Mouse (Mus musculus): ENCODE measurements at regions not wholly inside any gene's neighbourhood (a gene's known extent, or its start where the extent isn't known, plus 50 kb on each side); places are given as distances from the start of the nearest gene placed in this dataset.

DNA sequence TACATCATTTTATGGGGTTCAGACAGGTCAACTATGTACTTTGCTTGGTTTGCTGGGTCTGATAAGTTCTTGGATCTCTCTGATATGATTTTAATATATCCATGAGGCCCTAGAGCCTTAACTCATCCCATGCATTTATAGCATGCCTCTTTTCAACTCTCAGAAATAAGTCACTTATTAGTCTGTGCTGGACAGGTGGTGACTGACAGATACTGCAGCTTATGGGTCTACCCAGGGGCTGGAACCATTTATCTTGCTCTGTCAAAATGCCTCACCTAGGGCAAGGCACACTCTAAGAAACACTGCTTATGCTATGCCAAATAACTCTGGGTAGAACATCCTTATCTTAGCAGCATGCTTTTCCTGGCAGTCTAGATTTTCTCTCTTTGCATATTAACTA lies 225.6 kb downstream of the Mbnl1 start:
- Histone ChIP-seq H3K4me2 (replicated peaks) (no peak overlapping the region), H3K9ac (replicated peaks) (no peak overlapping the region), H3K4me3 (replicated peaks) (no peak overlapping the region), H3K27me3 (no peaks in the 10 kb centered on the region), H3K36me3 (no peaks in the 10 kb centered on the region), H3K4me1 (replicated peaks) (no peaks in the 10 kb centered on the region), H3K9me3 (no peaks in the 10 kb centered on the region), H3K27ac (no peak overlapping the region)
- ATAC-seq: no peak

DNA sequence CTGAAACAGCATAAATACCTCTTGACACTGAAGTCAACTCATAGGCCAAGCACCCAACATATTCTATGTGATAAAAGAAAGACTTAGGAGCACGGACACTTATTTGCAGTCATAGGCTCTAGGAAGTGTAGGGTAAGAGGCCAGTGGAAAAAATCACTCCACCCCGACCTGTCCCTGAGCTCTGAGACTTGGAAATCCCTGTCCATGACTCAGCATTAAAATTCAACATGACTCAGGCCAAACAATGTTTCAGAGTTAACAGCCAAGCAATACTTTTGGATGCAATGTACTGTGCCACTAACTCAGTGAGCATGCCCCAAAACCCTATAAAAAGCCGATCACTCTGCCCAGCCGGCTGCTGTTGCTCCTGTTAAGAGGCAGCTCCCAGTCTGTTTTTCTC lies 234.5 kb downstream of the Mbnl1 start:
- H3K9ac ChIP-seq (replicated peaks): no peak overlapping the region
- no peak overlapping the region for H3K4me2 ChIP-seq (replicated peaks)
- no peak overlapping the region for H3K27ac ChIP-seq
- no peaks in the 10 kb centered on the region for H3K4me1 ChIP-seq (replicated peaks)
- no peaks in the 10 kb centered on the region for H3K27me3 ChIP-seq
- H3K9me3 ChIP-seq: no peaks in the 10 kb centered on the region
- 89% methylated on average over 4 of the region's 4 CpGs for WGBS
- ATAC-seq: no peak
- no peak overlapping the region for H3K4me3 ChIP-seq (replicated peaks)
- no peaks in the 10 kb centered on the region for H3K36me3 ChIP-seq

DNA sequence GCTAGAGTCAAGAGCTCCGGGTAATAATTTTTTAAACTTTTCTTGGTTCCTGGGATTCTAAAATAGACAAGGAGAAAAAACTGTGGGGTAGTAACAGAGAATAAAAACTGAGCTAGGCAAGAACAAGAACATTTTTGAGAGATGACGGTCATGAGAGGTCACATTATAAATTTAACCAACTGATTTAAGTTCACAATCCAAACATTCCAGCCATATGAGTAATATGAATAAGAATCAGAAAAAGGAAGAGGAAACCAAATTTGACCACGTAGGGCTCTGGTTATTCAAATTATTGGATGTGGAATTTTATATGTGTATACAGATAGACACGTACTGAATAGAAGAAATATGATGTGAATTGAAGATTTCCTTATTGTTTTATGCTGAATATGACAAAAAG lies 240.3 kb downstream of the Mbnl1 start:
- H3K4me1 ChIP-seq (replicated peaks): no peaks in the 10 kb centered on the region
- H3K4me3 ChIP-seq (replicated peaks): no peak overlapping the region
- 89% methylated on average over 4 of the region's 4 CpGs for WGBS
- no peaks in the 10 kb centered on the region for H3K36me3 ChIP-seq
- no peak overlapping the region for H3K9ac ChIP-seq (replicated peaks)
- H3K4me2 ChIP-seq (replicated peaks): no peak overlapping the region
- no peak overlapping the region for H3K27ac ChIP-seq
- no peaks in the 10 kb centered on the region for H3K27me3 ChIP-seq
- ATAC-seq: no peak
- H3K9me3 ChIP-seq: no peaks in the 10 kb centered on the region

DNA sequence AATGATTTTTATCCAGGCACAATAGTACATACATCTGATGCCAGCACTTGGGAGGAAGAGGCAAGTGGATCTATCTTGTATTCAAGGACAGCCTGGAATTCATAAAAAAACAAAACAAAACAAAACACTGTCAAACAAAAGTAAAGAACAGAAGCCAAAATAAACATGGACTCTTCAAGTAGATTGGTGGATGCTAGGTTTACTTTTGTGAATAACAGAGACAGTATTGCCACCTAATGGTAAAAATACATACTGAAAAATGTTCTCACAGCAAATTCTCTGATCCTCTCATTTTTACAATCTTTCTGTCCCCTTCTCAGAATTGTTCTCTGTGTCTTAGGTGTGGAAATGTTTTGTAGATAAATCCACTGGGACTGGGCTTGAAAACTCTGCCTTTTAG lies 247.7 kb downstream of the Mbnl1 start:
- no peaks in the 10 kb centered on the region for H3K4me1 ChIP-seq (replicated peaks)
- no peaks in the 10 kb centered on the region for H3K9me3 ChIP-seq
- no peaks in the 10 kb centered on the region for H3K27me3 ChIP-seq
- ATAC-seq: no peak
- H3K9ac ChIP-seq (replicated peaks): no peak overlapping the region
- H3K4me2 ChIP-seq (replicated peaks): no peak overlapping the region
- no peak overlapping the region for H3K4me3 ChIP-seq (replicated peaks)
- H3K36me3 ChIP-seq: no peaks in the 10 kb centered on the region
- no peak overlapping the region for H3K27ac ChIP-seq

DNA sequence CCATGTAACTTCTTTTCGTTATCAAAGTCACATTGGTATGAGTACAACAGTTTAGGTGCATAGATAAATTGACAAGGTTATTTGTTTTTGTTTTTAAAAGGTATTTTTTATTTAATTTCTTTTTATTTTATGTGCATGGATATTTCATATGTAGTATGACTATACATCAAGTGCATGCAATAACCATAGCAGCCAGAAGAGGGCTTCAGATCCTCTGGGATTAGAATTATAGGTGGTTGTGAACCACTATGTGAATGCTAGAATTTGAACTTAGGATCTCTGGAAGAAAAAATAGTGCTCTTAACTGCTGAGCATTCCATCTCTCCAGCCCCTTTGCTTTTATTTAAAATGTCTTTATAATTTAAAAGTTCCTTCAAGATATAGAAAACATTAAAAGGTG lies 258.7 kb downstream of the Mbnl1 start:
- no peak overlapping the region for H3K4me3 ChIP-seq (replicated peaks)
- H3K4me2 ChIP-seq (replicated peaks): no peak overlapping the region
- H3K27me3 ChIP-seq: no peaks in the 10 kb centered on the region
- H3K27ac ChIP-seq: no peak overlapping the region
- no peak overlapping the region for H3K9ac ChIP-seq (replicated peaks)
- ATAC-seq: no peak
- no peaks in the 10 kb centered on the region for H3K36me3 ChIP-seq
- no peaks in the 10 kb centered on the region for H3K9me3 ChIP-seq
- H3K4me1 ChIP-seq (replicated peaks): no peaks in the 10 kb centered on the region
- WGBS: 92% methylated on average over 1 of the region's 1 CpGs

DNA sequence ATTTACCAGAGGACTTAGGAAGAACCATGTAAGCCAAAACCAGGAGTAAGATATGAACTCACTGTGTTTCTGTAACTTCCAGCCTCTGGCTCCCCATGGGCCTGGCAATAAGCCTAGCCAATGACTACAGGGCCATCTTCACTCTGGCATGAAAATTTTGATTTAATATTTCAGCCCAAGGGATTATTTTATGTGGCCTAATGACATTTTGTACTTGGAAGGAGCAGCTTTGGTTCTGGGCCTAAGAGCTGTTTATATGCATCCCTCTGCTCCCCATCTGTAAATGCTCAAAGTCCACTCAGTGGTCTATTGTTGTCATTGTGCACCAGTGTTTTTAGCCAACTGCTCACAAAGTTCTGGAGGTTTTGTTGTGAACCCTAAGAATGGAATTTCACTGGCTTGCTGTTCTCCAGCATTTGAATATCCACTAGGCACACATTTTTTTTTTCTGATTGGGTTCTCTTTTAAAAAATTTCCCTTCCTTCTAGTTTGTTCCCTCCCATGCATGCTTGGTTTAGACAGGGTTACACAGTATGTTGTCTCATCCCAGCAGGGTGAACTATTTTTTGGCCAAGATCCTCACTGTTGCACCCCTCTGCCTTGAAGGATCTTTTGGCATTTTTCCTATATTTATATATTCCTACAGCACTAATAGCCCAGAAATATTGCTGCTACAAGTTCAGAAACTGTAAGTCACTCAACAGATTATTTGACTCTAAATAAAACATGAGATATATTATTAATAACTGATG lies 261.9 kb upstream of the P2ry1 start:
- no peaks in the 10 kb centered on the region for H3K4me1 ChIP-seq (replicated peaks)
- no peaks in the 10 kb centered on the region for H3K27me3 ChIP-seq
- no peak overlapping the region for H3K4me2 ChIP-seq (replicated peaks)
- no peak overlapping the region for H3K9ac ChIP-seq (replicated peaks)
- no peaks in the 10 kb centered on the region for H3K9me3 ChIP-seq
- H3K4me3 ChIP-seq (replicated peaks): no peak overlapping the region
- no peaks in the 10 kb centered on the region for H3K36me3 ChIP-seq
- ATAC-seq: no peak
- no peak overlapping the region for H3K27ac ChIP-seq

DNA sequence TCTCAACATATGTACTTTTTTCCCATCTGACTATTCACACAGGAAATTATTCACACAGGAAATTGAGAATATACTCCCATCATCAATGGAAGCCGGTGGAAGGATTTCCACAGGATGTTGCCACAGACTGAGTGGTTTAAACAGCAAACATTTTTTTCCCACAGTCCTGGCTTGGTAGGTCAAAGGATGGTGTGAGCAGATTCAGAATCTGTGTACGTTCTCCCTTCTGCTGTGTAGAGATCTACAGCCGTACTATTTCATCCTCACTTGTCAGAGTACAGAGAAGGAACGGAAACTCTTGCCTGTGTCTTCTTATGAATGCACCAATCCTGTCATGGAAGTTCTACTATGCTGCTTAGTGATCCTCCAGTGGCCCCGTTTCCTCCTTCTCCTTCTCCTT lies 261.2 kb upstream of the P2ry1 start:
- no peak overlapping the region for H3K4me2 ChIP-seq (replicated peaks)
- 92% methylated on average over 5 of the region's 5 CpGs for WGBS
- H3K27ac ChIP-seq: no peak overlapping the region
- no peaks in the 10 kb centered on the region for H3K36me3 ChIP-seq
- no peak overlapping the region for H3K9ac ChIP-seq (replicated peaks)
- no peaks in the 10 kb centered on the region for H3K4me1 ChIP-seq (replicated peaks)
- ATAC-seq: no peak
- H3K27me3 ChIP-seq: no peaks in the 10 kb centered on the region
- H3K9me3 ChIP-seq: no peaks in the 10 kb centered on the region
- H3K4me3 ChIP-seq (replicated peaks): no peak overlapping the region

DNA sequence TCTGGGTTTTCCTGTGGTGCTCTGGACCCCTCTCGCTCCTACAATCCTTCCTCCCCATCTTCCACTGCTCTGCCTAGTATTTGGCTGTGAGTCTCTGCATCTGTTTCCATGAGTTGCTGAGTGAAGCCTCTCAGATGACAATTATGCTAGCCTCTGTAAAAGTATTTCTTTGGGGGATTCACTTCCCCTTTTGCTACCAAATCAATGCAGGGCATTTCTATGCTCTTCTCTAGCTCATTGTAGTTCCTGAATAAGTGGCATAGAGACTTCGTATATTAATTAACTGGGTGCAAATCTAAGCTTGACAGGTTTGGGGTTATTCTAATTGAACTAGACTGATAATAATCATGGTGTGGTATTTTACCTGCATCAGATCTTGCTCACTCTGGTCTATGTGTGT lies 260.4 kb upstream of the P2ry1 start:
- Histone ChIP-seq H3K9me3 (no peaks in the 10 kb centered on the region), H3K27ac (no peak overlapping the region), H3K4me1 (replicated peaks) (no peaks in the 10 kb centered on the region), H3K36me3 (no peaks in the 10 kb centered on the region), H3K9ac (replicated peaks) (no peak overlapping the region), H3K27me3 (no peaks in the 10 kb centered on the region), H3K4me3 (replicated peaks) (no peak overlapping the region), H3K4me2 (replicated peaks) (no peak overlapping the region)
- ATAC-seq: no peak
- WGBS: 80% methylated on average over 2 of the region's 2 CpGs

DNA sequence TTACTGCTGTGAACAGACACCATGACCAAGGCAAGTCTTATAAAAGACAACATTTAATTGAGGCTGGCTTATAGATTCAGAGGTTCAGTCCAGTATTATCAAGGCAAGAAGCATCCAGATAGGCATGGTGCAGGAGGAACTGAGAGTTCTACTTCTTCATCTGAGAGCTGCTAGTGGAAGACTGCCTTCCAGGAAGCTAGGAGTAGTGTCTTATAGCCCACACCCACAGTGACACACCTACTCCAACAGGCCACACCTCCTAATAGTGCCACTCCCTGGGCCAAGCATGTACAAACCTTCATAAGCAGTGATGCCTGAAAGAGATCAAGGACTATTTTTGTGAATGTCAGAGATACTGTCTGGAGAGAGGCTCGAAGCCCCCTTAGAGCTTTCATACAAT lies 257.5 kb upstream of the P2ry1 start:
- WGBS: 94% methylated on average over 1 of the region's 1 CpGs

DNA sequence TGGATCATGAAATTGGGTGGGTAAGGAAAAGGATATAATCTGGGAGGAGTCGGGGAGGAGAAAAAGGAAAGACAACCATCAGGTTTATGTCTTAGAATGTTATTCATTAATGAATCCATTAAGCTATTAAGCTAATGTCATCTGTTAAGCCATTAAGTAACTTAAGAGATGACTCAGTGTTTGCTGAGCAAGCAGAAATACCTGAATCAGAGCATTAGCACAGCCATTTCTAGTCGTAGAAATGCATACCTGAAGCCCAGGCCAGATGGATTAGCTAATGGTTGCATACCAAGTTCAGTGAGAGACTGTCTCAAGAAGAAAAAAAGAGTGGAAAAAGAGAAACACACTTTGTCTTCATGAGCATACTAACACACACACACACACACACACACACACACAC lies 244.0 kb upstream of the P2ry1 start:
- Histone ChIP-seq H3K4me3 (replicated peaks) (no peak overlapping the region), H3K36me3 (no peaks in the 10 kb centered on the region), H3K27me3 (no peaks in the 10 kb centered on the region), H3K4me1 (replicated peaks) (no peaks in the 10 kb centered on the region), H3K9ac (replicated peaks) (no peak overlapping the region), H3K4me2 (replicated peaks) (no peak overlapping the region), H3K27ac (no peak overlapping the region), H3K9me3 (no peaks in the 10 kb centered on the region)
- no peak for ATAC-seq
- 84% methylated on average over 2 of the region's 2 CpGs for WGBS

More for the DNA sequence above, 257.5 kb upstream of the P2ry1 start:
- Histone ChIP-seq H3K4me2 (replicated peaks) (no peak overlapping the region), H3K4me1 (replicated peaks) (no peaks in the 10 kb centered on the region), H3K9me3 (no peaks in the 10 kb centered on the region), H3K4me3 (replicated peaks) (no peak overlapping the region), H3K36me3 (no peaks in the 10 kb centered on the region), H3K9ac (replicated peaks) (no peak overlapping the region), H3K27ac (no peak overlapping the region), H3K27me3 (no peaks in the 10 kb centered on the region)
- ATAC-seq: no peak

DNA sequence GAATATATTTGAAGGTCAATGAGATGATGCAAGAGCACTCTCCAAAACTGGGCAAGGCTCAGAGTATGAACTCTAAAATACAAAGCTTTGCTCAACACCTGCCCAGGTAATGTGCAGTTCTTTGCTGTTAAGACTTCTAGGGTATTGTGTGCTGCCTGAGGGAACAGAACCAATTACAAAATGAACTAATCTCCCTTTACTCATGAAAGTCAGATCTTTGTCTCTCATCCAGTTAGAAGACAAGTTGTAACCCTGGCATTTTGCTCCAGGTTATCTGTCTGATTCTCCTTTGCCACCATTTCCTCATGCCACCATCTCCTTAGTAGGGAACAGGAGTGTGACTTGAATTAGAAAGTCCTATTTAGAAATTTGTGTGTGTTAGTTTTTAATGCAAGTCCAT lies 243.5 kb upstream of the P2ry1 start:
- no peak for ATAC-seq
- H3K4me1 ChIP-seq (replicated peaks): no peaks in the 10 kb centered on the region
- H3K27ac ChIP-seq: no peak overlapping the region
- no peak overlapping the region for H3K4me3 ChIP-seq (replicated peaks)
- H3K27me3 ChIP-seq: no peaks in the 10 kb centered on the region
- H3K9ac ChIP-seq (replicated peaks): no peak overlapping the region
- no peaks in the 10 kb centered on the region for H3K36me3 ChIP-seq
- no peaks in the 10 kb centered on the region for H3K9me3 ChIP-seq
- no peak overlapping the region for H3K4me2 ChIP-seq (replicated peaks)

DNA sequence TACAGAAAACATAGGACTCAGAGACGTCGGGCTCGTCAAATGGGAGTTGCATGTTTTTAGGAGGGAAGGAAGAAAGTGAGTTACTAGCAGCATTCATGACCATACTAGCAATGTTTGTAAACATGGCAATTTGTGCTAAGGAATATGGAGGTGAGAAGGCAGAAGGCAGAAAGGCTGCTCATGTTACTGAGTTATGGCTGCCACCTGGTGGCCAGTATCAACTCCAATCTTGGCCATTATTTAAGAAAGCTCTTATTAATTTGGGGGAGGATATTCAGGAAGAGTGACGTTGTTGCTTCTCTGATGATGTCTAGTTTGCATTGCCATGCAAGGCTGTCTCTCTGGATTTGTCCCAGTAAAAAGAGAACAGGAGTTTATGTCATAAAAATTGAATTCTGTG lies 239.7 kb upstream of the P2ry1 start:
- no peaks in the 10 kb centered on the region for H3K27me3 ChIP-seq
- 71% methylated on average over 4 of the region's 4 CpGs for WGBS
- no peak overlapping the region for H3K4me2 ChIP-seq (replicated peaks)
- 0 out of 2 replicates have a peak, but pooled peaks have one; percentile 24 for ATAC-seq
- H3K4me3 ChIP-seq (replicated peaks): no peak overlapping the region
- H3K9me3 ChIP-seq: no peaks in the 10 kb centered on the region
- H3K27ac ChIP-seq: no peak overlapping the region
- no peaks in the 10 kb centered on the region for H3K4me1 ChIP-seq (replicated peaks)
- no peaks in the 10 kb centered on the region for H3K36me3 ChIP-seq
- H3K9ac ChIP-seq (replicated peaks): no peak overlapping the region

DNA sequence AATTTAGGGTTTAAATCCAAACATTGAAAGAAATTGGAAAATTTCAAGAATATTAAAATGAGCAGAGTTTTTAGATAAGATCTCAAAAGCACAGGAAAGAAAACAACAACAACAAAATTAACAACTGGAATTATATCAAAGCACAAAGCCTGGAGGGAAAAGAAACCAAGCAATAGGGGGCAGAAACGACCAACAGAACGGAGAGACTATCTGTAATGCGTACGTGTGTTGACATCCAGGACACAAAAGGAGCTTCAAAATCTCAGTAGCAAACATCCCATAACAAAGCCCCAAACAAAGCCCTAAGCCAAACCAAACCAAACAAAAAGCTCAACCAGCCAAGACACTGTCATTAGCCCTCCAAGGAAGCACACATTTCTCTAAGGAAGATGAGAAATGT lies 237.5 kb upstream of the P2ry1 start:
- 37% methylated on average over 4 of the region's 4 CpGs for WGBS
- H3K36me3 ChIP-seq: no peaks in the 10 kb centered on the region
- no peak overlapping the region for H3K4me2 ChIP-seq (replicated peaks)
- no peaks in the 10 kb centered on the region for H3K4me1 ChIP-seq (replicated peaks)
- ATAC-seq: no peak
- no peak overlapping the region for H3K27ac ChIP-seq
- no peaks in the 10 kb centered on the region for H3K9me3 ChIP-seq
- H3K9ac ChIP-seq (replicated peaks): no peak overlapping the region
- H3K4me3 ChIP-seq (replicated peaks): no peak overlapping the region
- H3K27me3 ChIP-seq: no peaks in the 10 kb centered on the region

Measured in midbrain, embryonic 13.5 days (tissue).